Mouse (Mus musculus): ENCODE measurements around the gene Las1l.
"Not testable (repeated sequence)": the region's sequence is repeated elsewhere in the genome, so short reads cannot be mapped to it uniquely, and the experiment has no call there.

Las1l gene

DNA sequence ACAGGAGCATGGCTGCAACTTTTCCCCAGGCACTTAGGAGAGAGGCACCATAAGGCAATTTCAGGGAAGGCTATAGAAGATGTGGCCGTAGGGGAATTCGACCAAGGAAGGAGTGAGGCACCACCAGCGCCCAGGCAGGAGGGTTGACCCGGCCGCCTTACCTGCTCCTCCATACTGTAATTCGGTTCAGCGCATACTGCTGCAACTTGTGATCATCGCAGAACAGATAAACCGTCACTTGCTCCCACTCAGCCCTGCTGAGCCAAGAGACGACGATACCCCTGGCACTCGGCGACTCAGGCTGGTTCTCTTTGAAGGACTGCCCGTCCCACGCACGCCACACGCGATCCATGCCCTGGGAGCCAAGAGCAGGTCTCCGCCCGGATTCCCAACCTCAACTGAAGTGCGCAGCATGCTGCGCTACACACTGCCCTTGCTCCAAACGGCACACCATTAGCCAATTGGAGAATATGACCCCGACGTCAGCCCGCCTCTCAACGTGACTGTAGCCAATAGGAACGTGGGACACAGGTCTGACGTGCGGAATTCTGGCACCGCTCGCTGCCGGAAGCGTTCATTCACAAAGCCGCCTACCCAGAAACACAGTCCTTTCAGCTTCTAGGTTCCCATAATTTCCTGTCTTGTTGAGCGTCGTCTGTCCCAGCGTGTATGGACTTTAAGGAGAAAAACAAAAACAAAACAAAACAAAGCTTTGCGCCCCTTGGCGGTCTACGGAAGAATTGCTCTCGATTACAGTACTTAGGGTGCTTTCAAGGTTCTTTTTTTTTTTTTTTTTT lies at the start of gene Las1l:
Gene Las1l, minus strand, starts transcription at position 466 of the 797 bp plus-strand sequence.
- DNase-seq (ENCODE audit: inconsistent ontology term), result peak; percentile 95

DNA sequence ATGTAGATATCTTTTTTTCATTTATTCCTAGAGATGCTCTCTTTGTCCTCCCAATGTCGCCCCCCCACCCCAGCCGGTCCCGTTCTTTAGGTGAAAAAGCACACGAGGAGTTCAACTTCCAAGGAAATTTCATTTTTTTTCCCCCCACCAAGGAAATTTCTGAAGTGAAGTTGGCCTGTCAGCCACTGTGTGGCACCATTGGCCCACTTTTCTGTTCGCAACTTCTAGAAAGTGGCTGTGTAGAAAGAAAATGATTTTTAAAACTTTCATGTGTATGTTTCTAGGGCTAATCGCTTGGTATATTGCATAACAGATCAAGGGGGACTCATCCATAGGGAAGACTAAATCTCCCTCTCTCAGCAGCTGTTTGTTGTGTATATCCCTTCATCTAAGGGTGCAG lies 49.6 kb upstream of the Las1l start:
- DNase-seq (ENCODE audit: inconsistent ontology term), result no peak

DNA sequence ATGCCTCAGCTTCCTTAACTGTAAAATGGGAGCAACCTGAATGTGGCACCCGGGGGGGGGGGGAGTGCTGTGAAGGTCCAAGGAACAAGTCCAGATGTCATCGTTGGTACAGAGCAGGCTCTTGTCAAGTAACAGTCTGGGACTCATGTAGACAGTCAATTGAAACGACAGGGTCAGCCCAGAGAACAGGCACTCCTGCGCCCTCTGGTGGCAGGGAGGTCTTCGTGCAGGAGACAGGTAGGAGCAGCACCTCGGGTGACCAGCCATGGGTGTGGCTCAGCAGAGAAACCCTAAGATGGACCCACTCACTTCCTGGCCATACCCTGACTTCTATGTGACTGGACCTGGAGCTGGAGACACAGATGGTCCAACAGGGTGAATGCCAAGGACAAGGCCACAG lies 42.8 kb upstream of the Las1l start:
- no peak for DNase-seq (ENCODE audit: inconsistent ontology term)

DNA sequence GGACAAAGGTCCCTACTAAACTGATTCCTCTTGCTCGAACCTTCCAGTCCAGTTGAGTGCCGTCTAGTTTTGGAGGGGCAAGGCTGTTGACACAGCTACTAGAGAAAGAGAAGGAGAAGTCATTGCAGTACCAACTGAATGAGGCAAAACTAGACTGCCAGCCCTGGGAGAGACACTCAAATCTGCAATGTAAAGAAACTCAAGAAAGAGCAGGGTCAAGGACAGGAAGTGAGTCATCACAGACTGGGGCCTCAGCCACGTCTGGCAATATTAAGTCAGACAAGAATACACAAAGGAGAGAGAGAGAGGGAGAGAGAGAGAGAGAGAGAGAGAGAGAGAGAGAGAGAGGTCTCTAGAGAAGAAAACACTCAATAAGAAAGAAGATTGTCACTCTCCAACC lies 36.4 kb upstream of the Las1l start:
- no peak for DNase-seq (ENCODE audit: inconsistent ontology term)

DNA sequence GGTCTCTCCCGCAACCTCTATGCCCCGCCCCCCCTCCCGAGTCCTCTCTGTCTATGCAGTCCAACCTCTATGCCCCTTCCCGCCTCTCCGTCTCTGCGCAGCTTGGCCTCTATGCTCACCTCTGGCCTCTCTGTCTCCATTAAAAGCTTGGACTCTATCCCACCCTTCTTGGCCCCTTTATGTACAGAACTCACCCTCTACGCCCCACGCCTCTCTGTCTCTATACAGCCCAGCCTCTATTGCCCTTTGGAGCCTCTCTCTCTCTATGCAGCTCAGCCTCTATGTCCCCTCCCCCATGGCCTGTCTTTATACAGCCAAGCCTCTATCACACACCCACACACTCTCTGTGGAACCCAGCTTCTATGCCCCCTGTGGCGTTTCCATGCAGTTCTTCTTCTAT lies 13.2 kb upstream of the Las1l start:
- no peak for DNase-seq (ENCODE audit: inconsistent ontology term)

DNA sequence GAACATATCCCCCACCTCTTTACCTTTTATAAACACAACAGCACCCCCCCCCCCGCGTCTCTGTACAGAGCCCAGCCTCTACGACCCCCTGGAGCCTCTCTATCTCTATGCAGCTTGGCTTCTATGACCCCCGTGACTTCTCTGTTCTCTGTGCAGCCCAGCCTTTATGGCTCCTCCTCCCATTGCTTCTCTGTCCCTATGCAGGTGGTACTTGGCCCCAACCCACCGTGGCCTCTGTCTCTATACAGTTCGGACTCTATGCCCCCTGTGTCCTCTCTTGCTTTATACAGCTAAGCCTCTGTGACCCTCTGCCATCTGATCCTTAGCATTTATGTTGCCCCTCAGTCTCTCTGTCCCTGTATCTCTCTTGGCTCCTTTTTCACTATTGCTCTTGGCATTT lies 12.4 kb upstream of the Las1l start:
- no peak for DNase-seq (ENCODE audit: inconsistent ontology term)

DNA sequence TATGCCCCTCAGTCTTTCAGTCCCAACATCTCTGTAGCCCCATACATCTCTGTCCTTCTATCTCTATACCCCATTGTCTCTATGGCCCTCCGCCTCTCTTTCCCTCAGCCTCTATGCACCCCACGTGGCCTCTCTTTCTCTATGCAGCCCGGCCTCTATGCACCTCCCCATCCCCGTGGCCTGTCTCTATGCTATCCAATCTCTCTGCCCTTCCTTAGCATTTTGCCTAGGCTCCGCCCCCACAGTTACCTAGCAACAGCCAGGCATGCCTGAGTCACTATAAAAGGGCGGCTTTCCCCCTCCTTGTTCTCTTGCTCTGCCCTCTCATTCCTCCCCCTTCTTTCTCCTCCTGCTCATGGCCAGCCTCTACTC lies 11.8 kb upstream of the Las1l start:
- peak; percentile 81 for DNase-seq (ENCODE audit: inconsistent ontology term)

DNA sequence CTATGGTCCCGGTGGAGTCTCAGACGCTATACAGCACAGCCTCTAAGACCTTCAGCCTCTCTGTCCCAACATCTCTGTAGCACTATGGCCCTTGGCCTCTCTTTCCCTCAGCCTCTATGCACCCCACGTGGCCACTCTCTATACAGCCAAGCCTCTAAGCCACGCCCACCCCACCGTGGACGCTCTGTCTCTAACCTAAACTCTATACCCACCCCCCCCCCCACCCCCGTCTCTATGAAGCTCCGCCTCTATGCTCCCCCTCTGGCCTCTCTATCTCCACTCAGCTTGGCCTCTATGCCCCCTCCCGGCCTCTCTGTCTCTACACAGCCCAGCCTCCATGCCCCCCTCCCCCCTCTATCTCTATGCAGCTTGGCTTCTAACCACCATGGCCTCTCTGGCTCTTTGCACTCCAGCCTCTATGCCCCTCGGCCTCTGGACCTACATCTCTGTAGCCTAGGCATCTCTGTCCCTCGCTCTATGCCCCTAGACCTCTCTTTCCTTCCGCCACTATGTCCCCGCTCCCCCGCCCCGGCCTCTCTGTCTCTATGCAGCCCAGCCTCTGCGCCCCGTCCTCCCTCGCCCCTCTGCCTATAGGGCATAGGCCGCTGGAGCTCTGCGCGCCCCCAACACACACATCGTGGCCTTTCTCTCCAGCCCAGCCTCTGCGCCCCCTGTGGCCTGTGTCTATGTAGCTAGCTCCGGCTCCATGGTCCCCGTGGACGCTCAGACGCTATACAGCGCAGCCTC lies 11.3 kb upstream of the Las1l start:
- peak; percentile 36 for DNase-seq (ENCODE audit: inconsistent ontology term)

DNA sequence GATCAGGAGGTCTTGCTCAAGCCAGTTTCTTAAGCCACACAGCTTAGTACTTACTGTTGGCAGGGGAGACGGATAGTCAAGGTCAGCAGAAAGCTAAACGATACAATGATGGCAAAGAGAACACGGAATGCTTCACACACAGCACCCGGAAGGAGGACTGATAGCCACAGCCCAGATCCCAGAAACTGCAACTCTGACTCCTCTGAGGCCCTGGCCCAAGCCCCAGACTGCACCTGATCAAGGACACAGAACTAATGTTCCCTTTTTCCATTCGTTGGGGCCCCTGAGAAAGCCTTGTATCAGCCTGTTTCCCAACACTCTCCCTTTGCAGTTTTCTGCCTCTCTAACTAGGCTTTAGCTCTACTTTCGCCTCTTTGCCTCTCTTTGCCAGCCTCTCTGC lies 8.3 kb upstream of the Las1l start:
- no peak for DNase-seq (ENCODE audit: inconsistent ontology term)

DNA sequence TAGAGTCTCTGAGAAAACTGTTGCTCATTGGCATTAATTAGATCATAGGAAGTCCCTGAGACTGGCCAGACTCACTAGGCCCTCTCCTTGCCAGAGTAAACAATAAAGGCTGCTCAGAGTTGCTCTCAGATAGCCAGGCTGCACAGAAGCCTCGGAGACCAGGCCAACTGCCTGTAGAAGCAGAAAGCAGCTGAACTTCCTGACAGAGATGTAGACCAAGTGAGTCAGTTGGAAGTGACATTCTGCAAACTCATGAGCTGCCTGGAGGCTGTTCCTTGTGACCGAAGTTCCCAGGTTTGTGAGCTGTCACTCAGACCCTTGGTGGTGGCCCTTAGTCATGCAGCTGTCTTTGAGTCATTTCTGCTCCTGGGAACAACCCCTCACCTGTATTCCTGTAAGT lies 6.6 kb upstream of the Las1l start:
- DNase-seq (ENCODE audit: inconsistent ontology term), result peak; percentile 22

DNA sequence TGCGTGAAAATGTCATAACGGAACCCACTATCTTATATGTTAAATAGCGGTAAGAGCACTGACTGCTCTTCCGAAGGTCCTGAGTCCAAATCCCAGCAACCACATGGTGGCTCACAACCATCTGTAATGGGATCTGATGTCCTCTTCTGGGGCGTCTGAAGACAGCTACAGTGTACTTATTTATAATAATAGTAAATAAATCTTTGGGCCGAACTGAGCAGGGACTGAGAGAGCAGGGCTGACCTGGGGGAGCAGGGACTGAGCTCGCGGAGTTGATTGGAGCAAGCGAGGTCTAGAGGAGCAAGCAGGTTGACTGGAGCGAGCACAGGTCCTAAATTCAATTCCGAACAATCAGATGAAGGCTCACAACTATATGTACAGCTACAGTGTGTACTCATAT lies 699 bp upstream of the Las1l start:
- DNase-seq (ENCODE audit: inconsistent ontology term), result not testable (repeated sequence)

DNA sequence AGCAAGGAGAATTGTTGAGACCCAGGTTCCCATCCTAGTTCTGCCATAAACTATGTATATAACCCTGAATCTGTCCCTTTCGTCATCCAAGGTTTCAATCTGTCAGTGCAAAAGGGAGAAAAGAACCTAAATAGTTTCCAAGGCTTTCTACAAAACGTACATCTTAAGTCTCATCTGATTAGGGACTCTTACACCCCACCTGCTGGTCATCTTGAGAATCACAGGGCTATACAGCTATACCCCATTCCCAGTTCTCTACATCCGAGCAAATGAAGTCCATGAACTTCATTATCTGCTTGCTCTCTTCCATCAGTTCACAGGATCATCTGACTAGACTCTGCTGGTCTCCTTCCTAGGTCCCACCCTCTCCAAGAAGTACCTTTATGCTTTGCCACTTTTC lies 6.0 kb downstream of the Las1l start:
- no peak for DNase-seq (ENCODE audit: inconsistent ontology term)

DNA sequence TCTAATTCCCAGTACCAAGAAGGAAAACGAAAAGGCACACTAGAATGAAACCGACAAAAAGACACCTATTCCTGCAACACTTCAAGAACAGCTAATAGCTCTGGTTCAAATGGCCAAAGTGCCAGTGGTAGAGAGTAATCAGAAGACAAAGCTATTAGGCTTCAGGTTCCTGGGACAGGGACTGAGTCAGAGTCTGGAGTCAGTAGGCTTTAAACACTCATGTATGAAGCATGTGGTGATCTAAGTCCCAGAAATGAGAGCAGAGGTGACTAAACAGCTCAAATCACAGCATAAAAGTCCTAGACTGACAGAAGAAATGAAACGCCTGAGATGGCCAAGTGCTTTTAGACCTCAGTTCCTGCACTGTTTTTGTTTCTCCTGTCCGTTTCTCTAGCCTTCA lies 8.6 kb downstream of the Las1l start:
- peak; percentile 40 for DNase-seq (ENCODE audit: inconsistent ontology term)

DNA sequence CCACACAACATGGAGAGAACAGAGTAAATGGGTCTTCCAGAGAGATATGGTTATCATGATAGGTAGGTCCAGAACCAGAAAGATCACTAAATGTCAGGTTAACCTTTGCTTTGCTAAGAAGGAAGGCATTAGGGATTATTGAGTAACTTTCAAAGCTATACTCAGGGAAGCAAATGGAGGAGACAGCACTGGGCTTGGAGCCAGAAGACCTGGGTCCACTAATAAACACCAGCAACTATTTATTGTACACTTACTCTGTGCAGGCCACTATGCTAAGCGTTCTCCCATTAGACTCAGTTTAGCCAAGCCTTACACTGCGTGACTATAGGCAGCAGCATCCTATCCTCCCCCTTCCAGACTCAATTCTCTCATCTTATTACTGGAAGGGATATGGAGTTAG lies 11.3 kb downstream of the Las1l start:
- DNase-seq (ENCODE audit: inconsistent ontology term), result no peak

DNA sequence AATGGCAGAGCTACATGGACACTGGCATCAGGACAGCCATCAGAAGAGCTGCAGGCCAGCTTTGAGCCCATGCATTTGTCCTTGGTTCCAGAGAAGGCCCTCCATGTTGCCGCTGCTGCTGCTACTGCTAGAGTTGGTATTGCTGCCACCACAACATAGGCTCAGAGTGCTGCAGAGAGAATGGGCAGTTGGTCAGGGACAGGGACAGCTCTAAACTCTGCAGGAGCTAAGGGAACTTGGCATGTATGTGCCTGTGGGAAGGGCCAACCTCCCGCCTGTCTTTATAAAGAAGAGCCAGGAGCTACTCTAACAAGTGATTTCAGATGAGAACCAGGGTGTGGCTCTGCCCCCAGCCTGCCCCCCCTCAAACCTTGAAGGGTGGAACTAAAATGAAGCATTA lies 21.3 kb downstream of the Las1l start:
- no peak for DNase-seq (ENCODE audit: inconsistent ontology term)

DNA sequence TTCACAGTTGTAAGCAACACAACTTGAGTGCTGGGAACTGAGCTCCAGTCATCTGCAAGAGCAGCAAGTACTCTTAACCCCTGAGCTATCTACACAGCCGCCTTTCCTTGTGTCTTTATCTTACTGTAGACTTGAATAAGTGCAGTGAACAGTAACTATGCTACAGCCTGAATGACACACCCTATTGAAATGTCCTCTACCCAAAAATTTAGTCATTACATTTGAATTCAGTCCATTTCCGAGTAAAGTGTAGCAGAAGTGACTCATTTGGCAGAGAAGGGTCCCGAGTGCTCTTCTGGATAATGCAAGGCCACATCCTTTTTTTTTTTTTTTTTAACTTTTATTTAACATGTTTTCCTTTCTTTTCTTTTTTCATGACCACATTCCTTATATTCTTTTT lies 54.0 kb downstream of the Las1l start:
- peak; percentile 52 for DNase-seq (ENCODE audit: inconsistent ontology term)
